Mouse (Mus musculus) lung, adult 2 months (tissue): ENCODE measurements around the gene Rnf167. TPM values are rescaled to one million over a fixed set of nuclear protein-coding genes. Genes with fewer than 3 reads are reported as not detected.

Experiments
- DNase-seq: peaks from one replicate; pipeline ENCODE4 v3.0.0; 2022
- H3K4me1 ChIP-seq: fragments of 200-500 bp; 2 replicates; pipeline ENCODE4 v1.6.1; 2011; ENCODE audit warnings: low read length; ENCODE audit not compliant: control insufficient read depth, insufficient read depth
- H3K4me3 ChIP-seq: fragments of 200-500 bp; replicated peaks from 2 replicates; pipeline ENCODE3; 2011; ENCODE audit warnings: low read depth, mild to moderate bottlenecking, control low read depth, low read length; ENCODE audit errors: extremely low read depth
- CTCF ChIP-seq: fragments of 200-500 bp; IDR thresholded peaks from 2 replicates; pipeline ENCODE4 v1.5.1; 2011; ENCODE audit warnings: mild to moderate bottlenecking, low read length, control low read depth; ENCODE audit not compliant: insufficient read depth
- POLR2A ChIP-seq: fragments of 200-500 bp; IDR thresholded peaks from 2 replicates; pipeline ENCODE4 v1.6.1; 2011; ENCODE audit warnings: low read depth, mild to moderate bottlenecking, control low read depth, low read length, borderline replicate concordance; ENCODE audit errors: extremely low read depth
- WGBS: fragments of 180-500 bp; shearing (Covaris S2); methylation state at CpG from one replicate; pipeline ENCODE4 v1.1.7; 2018; 5-methylcytosine and 5-hydroxymethylcytosine counted together
- polyA plus RNA-seq: library from polyadenylated mRNA; depleted of rRNA; stranded (reverse); fragments of >200 nt; gene quantifications from 2 replicates; pipeline ENCODE4 v1.2.3, GENCODE M21; 2012

Gene Rnf167
- polyA plus RNA-seq, 1 experiment, result 146 TPM

DNA sequence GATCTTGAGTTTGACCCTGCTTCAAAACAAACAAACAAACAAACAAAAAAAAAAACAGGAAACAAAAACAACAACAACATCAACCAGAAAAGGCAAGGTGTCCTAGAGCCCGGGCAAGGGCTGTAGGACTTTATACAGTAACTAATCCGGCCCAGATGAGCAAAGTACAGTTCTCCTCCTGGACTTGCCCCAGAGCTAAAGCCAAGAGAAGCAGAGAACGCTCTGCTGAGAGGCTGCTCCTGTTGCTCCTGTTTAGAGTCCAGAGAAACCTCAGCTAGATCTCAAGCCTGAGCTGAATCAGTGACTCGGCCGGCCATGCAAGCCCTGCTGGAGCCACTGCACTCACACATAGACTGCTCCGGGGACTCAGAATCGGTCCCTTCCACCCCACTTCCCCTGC is 16.9 kb upstream of the Rnf167 start:
- no peaks in the 10 kb centered on the region for H3K4me1 ChIP-seq
- WGBS, result 73% methylated on average over 7 of the region's 7 CpGs
- TF ChIP-seq CTCF (no peak), POLR2A (no peak)

DNA sequence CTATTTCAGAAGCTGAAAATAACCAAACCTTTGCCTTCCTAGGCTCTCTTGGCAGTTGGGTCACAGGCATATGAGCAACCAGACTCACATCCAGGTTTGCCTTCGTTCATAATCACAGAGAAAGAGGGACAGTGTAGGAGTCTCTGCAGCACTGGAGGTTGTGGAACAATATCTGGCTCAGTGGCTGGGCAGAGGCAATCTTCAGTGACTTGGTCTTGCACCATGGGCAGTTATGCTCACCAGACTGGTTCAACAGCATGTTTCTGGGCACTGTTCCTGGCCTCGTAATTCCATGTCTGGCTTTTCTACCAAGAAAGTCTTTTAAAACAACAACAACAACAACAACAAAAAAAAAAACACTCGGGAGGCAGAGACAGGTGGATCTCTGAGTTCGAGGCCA is 11.4 kb upstream of the Rnf167 start:
- no peaks in the 10 kb centered on the region for H3K4me1 ChIP-seq
- H3K4me3 ChIP-seq, result no peak overlapping the region
- TF ChIP-seq POLR2A (no peak), CTCF (no peak)
- DNase-seq, result no peak
- WGBS, result 81% methylated on average over 4 of the region's 4 CpGs

More for the DNA sequence above, 16.9 kb upstream of the Rnf167 start:
- DNase-seq, result no peak
- H3K4me3 ChIP-seq, result no peak overlapping the region

DNA sequence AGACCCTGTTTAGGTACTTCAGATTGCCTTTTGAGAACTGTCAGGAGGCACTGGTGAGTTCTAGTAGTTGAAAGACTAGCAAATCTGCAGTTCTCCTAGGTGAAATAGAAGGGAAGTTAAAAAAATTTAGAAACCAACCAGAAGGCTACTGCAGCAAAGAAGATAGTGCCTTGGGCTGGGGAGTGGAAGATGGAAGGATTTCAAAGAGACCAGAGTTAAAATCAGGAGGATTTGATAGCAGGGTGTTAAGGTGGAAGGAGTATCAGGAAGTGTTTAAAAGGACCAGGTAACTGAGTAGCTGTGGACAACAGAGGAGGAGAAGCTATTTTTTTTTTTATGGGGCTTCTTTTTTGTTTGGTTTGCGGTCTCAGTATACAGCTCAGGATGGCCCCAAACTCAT is 9.3 kb upstream of the Rnf167 start:
- Histone ChIP-seq H3K4me1 (no peaks in the 10 kb centered on the region), H3K4me3 (no peak overlapping the region)
- TF ChIP-seq POLR2A (no peak), CTCF (no peak)
- 95% methylated on average over 1 of the region's 1 CpGs for WGBS
- DNase-seq, result no peak

DNA sequence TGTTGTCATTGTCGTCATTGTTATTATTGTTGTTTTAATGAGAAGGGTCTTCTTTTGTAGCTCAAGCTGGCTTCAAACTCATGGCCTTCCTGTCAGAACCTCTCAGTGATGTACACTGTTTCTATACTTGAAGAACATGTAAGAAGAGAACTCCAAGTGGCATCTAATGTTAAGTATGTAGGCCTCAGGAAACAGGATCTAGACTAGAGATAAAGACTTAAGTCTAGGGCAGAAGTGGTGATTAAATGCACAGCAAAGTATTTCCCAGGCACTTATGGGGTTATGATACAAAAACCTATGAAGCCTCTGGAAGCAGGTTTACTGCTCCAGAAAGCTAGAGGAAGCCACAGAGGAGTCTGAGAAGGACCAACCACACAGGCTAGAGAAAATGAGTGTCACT is 8.7 kb upstream of the Rnf167 start:
- no peak for DNase-seq
- TF ChIP-seq CTCF (no peak), POLR2A (no peak)
- WGBS, result 88% methylated on average over 1 of the region's 1 CpGs

DNA sequence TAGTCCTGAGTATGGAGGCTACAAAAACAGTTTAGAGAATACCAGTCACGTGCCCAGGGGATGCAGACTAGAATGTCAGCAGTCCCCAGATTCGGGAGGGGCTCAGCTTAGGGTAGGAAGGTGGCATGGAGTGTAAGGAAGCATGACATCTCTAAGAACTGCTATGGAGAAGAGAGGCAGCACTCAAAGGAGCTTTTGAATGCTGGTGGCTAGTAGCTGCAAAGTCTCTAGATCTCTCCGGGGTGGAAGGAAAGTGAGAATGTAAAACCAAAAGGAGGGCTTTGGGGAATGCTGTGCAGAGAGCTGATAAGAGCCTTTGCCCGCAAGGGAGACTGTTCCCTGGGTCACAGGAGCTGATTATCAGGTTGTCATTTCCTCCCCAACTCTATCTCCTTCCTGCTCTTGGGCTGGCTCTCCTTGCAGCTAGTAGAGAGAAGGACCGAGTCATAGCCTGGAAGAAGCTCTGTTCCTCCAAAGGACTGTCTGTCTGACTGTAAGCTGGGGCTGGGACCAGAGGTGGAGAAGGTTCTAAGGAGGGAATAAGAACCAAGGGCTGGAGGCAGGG is 8.2 kb upstream of the Rnf167 start, which contains the start of gene Gp1ba:
Gene Gp1ba (plus strand): TSS at position 409 of the 565 bp plus-strand sequence.
- TF ChIP-seq POLR2A (no peak), CTCF (no peak)
- Histone ChIP-seq H3K4me1 (no peaks in the 10 kb centered on the region), H3K4me3 (no peak within 1 kb of the TSS)
- WGBS, result 20% methylated on average over 5 of the region's 5 CpGs
- no peak for DNase-seq

More for the DNA sequence above, 8.7 kb upstream of the Rnf167 start:
- Histone ChIP-seq H3K4me1 (no peaks in the 10 kb centered on the region), H3K4me3 (no peak overlapping the region)

DNA sequence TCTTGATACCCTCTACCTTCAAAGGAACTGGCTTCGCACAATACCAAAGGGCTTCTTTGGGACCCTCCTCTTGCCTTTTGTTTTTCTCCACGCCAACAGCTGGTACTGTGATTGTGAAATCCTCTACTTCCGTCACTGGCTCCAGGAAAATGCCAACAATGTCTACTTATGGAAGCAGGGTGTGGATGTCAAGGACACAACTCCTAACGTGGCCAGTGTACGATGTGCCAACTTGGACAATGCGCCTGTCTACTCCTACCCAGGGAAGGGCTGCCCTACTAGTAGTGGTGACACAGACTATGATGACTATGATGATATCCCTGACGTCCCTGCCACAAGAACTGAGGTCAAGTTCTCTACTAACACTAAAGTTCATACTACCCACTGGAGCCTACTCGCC is 7.1 kb upstream of the Rnf167 start:
- H3K4me3 ChIP-seq, result no peak overlapping the region
- no peak for DNase-seq
- H3K4me1 ChIP-seq, result no peaks in the 10 kb centered on the region
- WGBS, result 45% methylated on average over 8 of the region's 8 CpGs
- TF ChIP-seq POLR2A (no peak), CTCF (no peak)

DNA sequence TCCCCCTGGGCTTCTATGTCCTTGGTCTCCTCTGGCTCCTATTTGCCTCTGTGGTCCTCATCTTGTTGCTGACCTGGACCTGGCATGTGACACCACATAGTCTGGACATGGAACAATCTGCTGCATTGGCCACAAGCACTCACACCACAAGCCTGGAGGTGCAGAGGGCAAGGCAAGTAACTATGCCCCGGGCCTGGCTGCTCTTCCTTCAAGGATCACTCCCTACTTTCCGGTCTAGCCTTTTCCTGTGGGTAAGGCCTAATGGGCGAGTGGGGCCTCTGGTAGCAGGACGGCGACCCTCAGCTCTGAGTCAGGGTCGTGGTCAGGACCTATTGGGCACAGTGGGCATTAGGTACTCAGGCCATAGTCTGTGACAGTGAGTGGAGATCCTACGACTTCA is 5.8 kb upstream of the Rnf167 start:
- TF ChIP-seq POLR2A (no peak), CTCF (no peak)
- no peak for DNase-seq
- Histone ChIP-seq H3K4me1 (peaks cover 4% of the 10 kb centered on the region; the same call in 1 of the 2 replicates), H3K4me3 (no peak overlapping the region)
- WGBS, result 69% methylated on average over 7 of the region's 7 CpGs

DNA sequence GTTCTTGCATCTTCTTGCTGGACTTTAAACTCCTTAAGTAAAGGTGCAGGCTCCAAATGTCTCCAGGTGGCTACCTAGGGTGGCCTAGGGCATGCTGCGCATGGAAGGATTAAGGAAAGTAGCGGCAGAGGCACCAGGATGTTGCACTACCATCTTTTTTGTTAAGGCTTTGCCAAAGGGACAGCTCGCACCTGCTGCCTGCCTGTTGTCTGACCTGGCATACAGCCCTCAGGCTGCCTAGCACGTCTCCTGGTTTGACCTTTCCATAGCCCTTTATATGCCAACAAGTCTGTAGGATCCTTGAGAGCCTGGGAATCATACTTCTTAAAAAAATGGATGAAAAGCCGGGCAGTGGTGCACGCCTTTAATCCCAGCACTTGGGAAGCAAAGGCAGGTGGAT is 4.0 kb upstream of the Rnf167 start:
- Histone ChIP-seq H3K4me3 (no peak overlapping the region), H3K4me1 (peaks cover 4% of the 10 kb centered on the region; the same call in 1 of the 2 replicates)
- WGBS, result 88% methylated on average over 6 of the region's 6 CpGs
- DNase-seq, result no peak
- TF ChIP-seq POLR2A, result no peak
- TF ChIP-seq CTCF, result no peak

DNA sequence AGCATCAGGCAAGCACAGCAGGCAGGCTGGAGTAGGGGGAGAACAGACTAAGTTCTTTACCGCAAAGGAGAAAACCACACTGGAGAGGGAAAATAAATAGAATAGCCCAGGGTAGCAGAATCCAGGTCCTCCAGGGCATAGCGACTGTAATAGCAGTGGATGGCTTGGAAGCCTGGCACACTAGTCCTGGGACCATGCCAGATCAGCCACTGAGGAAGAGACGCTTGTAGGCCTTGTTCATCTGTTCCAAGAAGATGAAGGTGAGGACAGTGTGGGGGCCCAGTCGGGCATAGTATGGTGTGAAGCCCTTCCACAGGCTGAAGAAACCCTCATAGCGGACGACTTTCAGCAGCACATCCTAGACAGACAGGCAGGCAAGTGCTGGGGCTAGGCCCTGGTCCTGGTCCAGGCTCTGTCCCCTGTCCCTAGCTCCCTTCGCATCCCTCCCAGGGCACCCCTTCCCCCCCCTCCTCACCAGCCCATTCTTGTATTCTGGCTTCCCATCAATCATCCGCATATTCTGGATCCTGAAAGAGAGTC is 2.4 kb upstream of the Rnf167 start:
- no peak for TF ChIP-seq POLR2A
- no peak for TF ChIP-seq CTCF

DNA sequence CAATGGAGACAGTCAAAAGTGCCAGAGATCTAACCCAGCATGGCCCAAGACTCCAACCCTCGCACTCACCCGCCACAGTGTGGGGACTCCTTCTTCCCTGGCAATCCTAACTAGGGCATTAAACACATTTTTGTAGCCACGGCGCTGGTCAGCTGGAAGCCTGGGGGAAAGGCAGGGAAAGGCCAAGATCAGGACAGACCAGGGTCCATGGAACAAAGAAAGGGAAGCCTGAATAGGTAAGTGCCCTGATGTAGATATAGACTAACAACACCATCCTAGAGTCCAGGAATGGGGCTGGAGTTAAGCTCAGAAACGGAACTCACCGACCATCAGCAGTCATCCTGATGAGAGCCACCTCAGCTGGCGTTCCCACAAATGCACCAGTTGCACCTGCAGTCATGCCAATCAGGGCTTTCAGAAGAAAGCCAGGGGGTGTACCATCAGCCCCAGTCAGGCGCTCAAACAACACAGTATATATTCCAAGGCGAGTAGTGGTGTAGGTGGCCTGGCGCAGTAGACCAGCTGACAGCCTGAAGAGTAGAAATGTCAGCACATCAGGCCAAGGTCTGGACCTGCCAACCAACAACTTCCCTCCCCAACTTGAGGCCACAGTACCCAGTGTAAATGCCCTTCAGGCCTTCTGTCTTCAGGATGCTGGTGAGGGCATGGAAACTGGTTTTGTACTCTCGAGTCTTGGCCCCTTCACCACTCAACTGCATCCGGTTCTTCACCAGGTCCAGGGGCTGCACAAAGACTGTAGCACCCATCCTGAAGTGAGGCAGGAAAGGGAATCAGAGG is 1.4 kb upstream of the Rnf167 start:
- TF ChIP-seq POLR2A, result no peak
- TF ChIP-seq CTCF, result no peak
- no peak for DNase-seq
- Histone ChIP-seq H3K4me3 (no peak overlapping the region), H3K4me1 (peaks cover 12% of the 10 kb centered on the region)
- WGBS, result 82% methylated on average over 12 of the region's 12 CpGs

More for the DNA sequence above, 2.4 kb upstream of the Rnf167 start:
- DNase-seq, result no peak
- H3K4me3 ChIP-seq, result no peak overlapping the region
- 94% methylated on average over 8 of the region's 8 CpGs for WGBS
- H3K4me1 ChIP-seq, result peaks cover 11% of the 10 kb centered on the region
